Mouse (Mus musculus) gastrocnemius, adult 2 months (tissue): ENCODE measurements around the gene Rad54l2. TPM values are rescaled to one million over a fixed set of nuclear protein-coding genes. Genes with fewer than 3 reads are reported as not detected.

Experiments
- DNase-seq: peaks from one replicate; pipeline ENCODE4 v3.0.0; 2022
- H3K27ac ChIP-seq: fragments of 200-600 bp; 2 replicates; pipeline ENCODE4 v1.8.1; 2022; ENCODE audit warnings: mild to moderate bottlenecking
- H3K4me3 ChIP-seq: fragments of 200-600 bp; 2 replicates; pipeline ENCODE4 v1.8.1; 2022; ENCODE audit warnings: mild to moderate bottlenecking, moderate library complexity
- CTCF ChIP-seq: fragments of 200-600 bp; IDR thresholded peaks from 2 replicates; pipeline ENCODE4 v1.8.1; 2022; ENCODE audit warnings: antibody characterized with exemption, mild to moderate bottlenecking, moderate library complexity
- intact Hi-C: fragments of 180-260 bp; cut with DNase I; formaldehyde crosslinking; loops from one replicate; pipeline ENCODE4 v1.15.1; 2025
- long read RNA-seq, 2 experiments: library from polyadenylated mRNA; stranded (forward); transcript quantifications; one replicate each; pipeline ENCODE4 v2.0.0; 2021
- total RNA-seq, 2 experiments: library from RNA; stranded (reverse); gene quantifications; 2 replicates each; pipeline ENCODE4 v1.2.3; 2021

Rad54l2 gene
- total RNA-seq = 1 to 10 TPM; 6.4 to 6.9 TPM
- long read RNA-seq, experiment 1 = 0 reads
- long read RNA-seq, experiment 2, partial matches to known transcripts = 0 of 2 reads
- long read RNA-seq, experiment 2, other reads (novel, unspliced or antisense) = 2 of 2 reads

DNA sequence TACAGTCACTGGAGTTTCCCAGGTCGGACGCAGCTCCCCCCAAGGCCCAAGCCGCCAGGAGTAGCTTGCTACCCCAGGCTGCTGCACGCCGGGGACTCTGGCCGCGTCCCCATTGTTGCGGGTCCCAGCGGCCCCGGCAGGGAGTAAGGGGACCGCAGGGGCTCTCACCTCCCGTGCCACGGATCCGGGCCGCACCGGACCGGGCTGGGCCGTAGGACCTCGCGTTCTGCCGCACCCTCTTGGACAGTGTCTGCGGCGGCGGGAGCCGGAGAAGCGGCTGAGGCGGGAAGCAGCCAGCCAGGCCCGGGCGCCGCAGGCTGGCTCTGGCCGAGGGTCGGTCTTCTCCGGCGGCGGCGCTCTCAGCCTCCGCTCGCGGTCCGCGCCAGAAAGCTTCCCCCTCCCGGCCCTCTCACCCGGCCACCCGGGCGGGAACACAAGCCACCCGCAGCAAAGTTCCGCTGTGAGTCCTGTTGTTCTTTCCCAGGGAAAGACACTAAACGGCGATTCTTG, at the start of gene Rad54l2:
TSS of gene Rad54l2 (minus strand) at position 383 of the 510 bp plus-strand sequence.
- TF ChIP-seq CTCF = peak; percentile 42
- Histone ChIP-seq H3K27ac (peak within 1 kb of the TSS; percentile 96), H3K4me3 (peak within 1 kb of the TSS; percentile 94)
- DNase-seq = peak; percentile 92
- intact Hi-C loops = loop anchor here (1.0 to 5.0 kb wide), 2 partner anchors 52 to 102 kb away; no protein-coding TSS in a partner anchor

DNA sequence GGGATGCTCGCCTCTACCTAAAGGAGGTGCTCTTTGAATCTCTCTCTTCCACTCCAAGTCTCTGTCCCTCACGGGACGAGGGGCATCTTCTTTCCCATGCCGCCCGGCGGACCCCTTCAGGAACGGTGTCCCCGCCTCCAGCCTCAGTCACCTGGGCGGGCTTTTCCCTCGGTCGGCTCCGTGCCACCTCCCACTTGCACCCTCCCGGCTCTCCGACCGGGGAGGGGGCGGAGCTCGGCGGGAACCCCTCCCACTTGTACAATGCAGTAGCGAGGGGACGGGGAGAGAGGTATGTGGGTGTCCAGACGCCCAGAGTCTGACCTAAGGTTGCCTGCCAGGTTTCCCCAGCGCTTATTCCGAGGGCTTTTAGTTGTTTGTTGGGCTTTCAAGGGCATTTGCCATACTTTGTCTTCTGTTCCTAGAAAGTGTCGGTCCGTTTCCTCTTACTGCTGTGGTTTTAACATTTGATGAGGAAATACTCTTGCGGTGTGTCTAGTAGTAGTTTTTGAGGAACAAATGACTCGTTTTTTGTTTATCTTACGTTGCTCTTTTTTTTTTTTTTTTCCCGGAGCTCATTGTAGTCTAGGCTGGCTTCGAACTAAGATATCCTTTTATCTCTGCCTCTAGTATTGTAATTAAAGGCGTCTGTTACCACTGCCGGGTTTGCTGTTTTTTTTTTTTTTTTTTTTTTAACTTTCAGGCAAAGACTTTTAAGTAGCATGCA, 33.5 kb upstream of the Rad54l2 start:
- peak; percentile 85 for DNase-seq
- TF ChIP-seq CTCF = 0 out of 2 replicates have a peak, but pooled peaks have one; percentile 5
- peak overlapping the region; percentile 94 for H3K27ac ChIP-seq
- peak overlapping the region; percentile 82 for H3K4me3 ChIP-seq
- intact Hi-C loops = loop anchor here (2.0 to 10.0 kb wide), 3 partner anchors 65 to 462 kb away; partner anchors contain the start of genes Mapkapk3 and Rbm15b

DNA sequence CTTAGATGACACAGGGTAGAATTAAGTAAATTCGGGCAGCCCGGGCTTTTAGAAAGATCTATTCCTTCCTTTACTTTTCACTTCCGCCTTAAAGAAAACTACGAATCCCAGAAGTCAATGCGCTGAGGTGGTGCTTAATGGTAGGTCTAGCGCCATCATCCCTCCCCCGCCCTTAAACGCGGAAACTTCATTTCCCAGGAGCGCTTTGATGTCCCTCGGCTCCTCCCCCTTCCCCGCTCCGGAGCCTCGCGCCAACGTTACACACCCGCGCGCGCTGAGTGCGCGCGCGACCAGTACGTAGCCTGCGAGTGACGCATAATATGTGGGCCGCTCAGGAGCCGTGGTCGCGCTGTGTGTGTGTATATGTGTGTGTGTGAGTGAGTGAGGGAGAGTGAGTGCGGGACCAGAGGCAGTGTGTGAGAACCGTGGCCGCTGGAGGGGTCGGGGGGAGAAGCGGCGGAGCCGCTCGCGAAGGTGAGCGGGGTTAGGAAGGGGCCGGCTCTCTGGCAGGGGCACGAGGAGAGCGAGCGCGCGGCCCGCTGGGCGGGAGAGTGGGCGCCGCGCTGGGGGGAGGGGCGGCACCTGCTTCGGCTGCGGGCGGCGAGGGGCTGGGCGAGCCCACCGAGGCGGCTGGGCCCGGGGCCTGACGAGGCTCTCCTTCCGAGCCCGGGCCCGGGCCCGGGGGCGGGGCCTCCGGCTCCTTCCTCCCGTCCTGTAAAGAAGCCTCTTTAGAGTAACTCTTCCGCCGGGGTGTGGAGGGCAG, 32.8 kb upstream of the Rad54l2 start, which contains the start of gene Dcaf1:
TSS of gene Dcaf1 (plus strand) at position 257 of the 763 bp plus-strand sequence.
- Histone ChIP-seq H3K27ac (peak within 1 kb of the TSS; percentile 94), H3K4me3 (peak within 1 kb of the TSS; percentile 82)
- no peak; the same call in 1 of the 2 replicates for TF ChIP-seq CTCF
- DNase-seq = peak; percentile 95
- intact Hi-C loops = loop anchor here (2.0 to 10.0 kb wide), 3 partner anchors 66 to 463 kb away; partner anchors contain the start of genes Mapkapk3 and Rbm15b

- peak overlapping the region; percentile 86 for H3K27ac ChIP-seq
- H3K4me3 ChIP-seq = peak overlapping the region; percentile 82
- no peak for TF ChIP-seq CTCF
- no peak for DNase-seq
- intact Hi-C loops = loop anchor here (5.0 to 10.0 kb wide), 2 partner anchors 66 to 464 kb away; partner anchors contain the start of genes Mapkapk3 and Rbm15b
Observed at GRCm38 (mm10) chr9:106821050-106821617, 32.1 kb upstream of the Rad54l2 start.

GRCm38 (mm10) chr9:106819201-106819600, 30.2 kb upstream of the Rad54l2 start:
- intact Hi-C loops = no loop called here
- H3K27ac ChIP-seq = no peak overlapping the region
- peak; percentile 63 for TF ChIP-seq CTCF
- H3K4me3 ChIP-seq = no peak overlapping the region
- no peak for DNase-seq

DNA sequence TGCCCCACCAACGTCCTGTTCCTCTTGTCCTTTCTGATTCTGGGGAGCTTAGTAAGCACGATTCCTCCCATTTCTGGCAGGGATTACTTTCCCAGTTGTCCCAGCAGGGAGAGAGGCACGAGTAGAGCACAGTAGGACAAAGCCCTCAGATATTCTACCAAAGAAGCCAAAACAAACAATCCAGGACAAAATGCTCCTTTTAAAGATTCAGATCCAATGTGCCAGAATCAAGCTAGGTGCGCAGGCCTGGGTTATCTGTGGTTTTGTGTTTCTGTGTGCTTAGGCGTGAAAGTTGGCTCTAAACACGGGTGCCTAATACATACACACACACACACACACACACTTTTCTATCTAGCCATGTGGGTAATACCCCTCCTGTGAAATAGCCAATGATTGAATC, 29.2 kb upstream of the Rad54l2 start:
- no peak overlapping the region for H3K27ac ChIP-seq
- TF ChIP-seq CTCF = no peak
- H3K4me3 ChIP-seq = no peak overlapping the region
- DNase-seq = no peak
- intact Hi-C loops = no loop called here

- no peak for TF ChIP-seq CTCF
- DNase-seq = no peak
- no peak overlapping the region for H3K4me3 ChIP-seq
- no peak overlapping the region for H3K27ac ChIP-seq
- intact Hi-C loops = no loop called here
Observed at GRCm38 (mm10) chr9:106806503-106806902, 17.5 kb upstream of the Rad54l2 start.

GRCm38 (mm10) chr9:106790831-106791230, 1.8 kb upstream of the Rad54l2 start:
- Histone ChIP-seq H3K4me3 (no peak overlapping the region), H3K27ac (no peak overlapping the region)
- DNase-seq = no peak
- intact Hi-C loops = no loop called here
- TF ChIP-seq CTCF = no peak

GRCm38 (mm10) chr9:106789363-106789762, 369 bp upstream of the Rad54l2 start:
- intact Hi-C loops = loop anchor here (1.0 to 5.0 kb wide), 2 partner anchors 52 to 102 kb away; no protein-coding TSS in a partner anchor
- TF ChIP-seq CTCF = no peak
- H3K27ac ChIP-seq = peak overlapping the region; percentile 96
- no peak for DNase-seq
- H3K4me3 ChIP-seq = peak overlapping the region; percentile 94

GRCm38 (mm10) chr9:106787979-106788811, 799 bp downstream of the Rad54l2 start:
- Histone ChIP-seq H3K27ac (peak overlapping the region; percentile 96), H3K4me3 (peak overlapping the region; percentile 94)
- intact Hi-C loops = loop anchor here (5.0 kb wide), 1 partner anchor 51 kb away; no protein-coding TSS in a partner anchor
- TF ChIP-seq CTCF = no peak
- DNase-seq = no peak

DNA sequence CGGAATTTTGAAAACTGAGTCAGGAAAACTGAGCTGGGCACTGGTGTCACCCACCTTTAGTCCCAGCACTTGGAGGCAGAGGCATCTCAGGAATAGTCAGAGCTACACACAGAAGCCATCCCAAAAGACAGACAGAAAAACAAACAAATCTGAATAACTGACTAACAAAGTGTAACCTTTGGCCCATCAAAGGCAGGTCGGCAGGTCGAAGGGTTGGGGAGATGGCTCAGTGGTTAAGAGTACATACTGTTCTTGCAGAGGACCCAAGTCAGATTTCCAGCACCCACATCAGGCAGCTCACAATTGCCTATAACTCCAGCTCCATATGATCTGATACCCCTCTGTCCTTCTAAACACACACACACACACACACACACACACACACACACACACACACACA, 3.8 kb downstream of the Rad54l2 start:
- Histone ChIP-seq H3K27ac (0 out of 2 replicates have a peak overlapping the region, but pooled peaks have one; percentile 20), H3K4me3 (no peak overlapping the region)
- intact Hi-C loops = loop anchor here (5.0 kb wide), 1 partner anchor 48 kb away; no protein-coding TSS in a partner anchor
- DNase-seq = no peak
- TF ChIP-seq CTCF = no peak
